Mouse (Mus musculus): ENCODE data around the gene Pwp2.

DNA sequence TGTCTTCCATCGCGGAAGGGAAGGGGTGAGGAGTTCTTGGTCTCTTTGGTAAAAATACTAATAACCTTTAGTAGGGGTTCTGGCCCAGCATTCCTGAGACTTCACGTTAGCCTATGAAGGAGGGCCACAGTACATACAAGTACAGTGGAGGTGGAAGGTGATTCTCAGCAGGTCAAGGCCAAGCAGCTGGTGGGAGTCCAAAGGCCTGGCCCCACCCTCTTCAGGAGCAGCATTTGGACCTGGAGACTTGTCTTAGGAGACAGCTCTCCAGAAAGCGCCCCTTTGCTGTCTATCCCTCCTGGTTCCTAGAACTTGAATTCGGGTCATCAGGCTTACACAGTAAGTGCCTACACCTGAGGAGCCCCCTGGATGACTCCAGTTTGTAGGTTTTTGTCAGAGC, 48.2 kb upstream of the Pwp2 start:
- TF ChIP-seq CTCF (IDR thresholded peaks at IDR 0.05; ENCODE audit: low read depth, low read length) = no peak
- TF ChIP-seq GATA2 (IDR thresholded peaks at IDR 0.05; ENCODE audit: borderline replicate concordance, low read depth, low read length) = no peak
- no peak for TF ChIP-seq GATA1 (IDR thresholded peaks at IDR 0.05; ENCODE audit: borderline replicate concordance, low read length)
- no peak for TF ChIP-seq POLR2AphosphoS5 (IDR thresholded peaks at IDR 0.05; ENCODE audit: insufficient replicate concordance, low read depth, low read length)
- no peak for TF ChIP-seq TAL1 (conservative IDR thresholded peaks at IDR 0.05; ENCODE audit: low read depth, low read length)
